Mouse (Mus musculus) urinary bladder, postnatal 25 days (tissue): ENCODE measurements around the gene Cntrl.

Source experiments
- DNase-seq: peaks from one replicate; pipeline ENCODE4 v3.0.0; 2022; ENCODE audit warnings: low spot score

The Cntrl gene

DNA sequence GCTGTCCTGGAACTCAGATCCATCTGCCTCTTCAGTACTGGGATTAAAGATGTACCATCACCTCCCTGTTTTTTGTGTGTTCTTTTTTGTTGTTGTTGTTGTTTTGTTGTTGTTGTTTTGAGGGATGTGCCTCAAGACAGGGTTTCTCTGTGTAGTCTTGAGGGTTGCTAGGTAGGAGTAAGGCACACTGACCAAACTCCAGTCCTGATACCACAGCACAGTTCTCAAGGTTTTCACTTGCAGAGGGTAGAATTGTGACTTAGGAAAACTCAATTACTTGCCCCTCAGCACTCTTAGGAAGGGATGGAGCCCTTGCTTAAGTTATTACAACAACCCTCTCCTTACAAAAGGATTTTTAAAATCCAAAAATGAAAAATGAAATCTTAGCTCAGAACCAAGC is 22.2 kb downstream of the Cntrl start:
- DNase-seq = no peak

DNA sequence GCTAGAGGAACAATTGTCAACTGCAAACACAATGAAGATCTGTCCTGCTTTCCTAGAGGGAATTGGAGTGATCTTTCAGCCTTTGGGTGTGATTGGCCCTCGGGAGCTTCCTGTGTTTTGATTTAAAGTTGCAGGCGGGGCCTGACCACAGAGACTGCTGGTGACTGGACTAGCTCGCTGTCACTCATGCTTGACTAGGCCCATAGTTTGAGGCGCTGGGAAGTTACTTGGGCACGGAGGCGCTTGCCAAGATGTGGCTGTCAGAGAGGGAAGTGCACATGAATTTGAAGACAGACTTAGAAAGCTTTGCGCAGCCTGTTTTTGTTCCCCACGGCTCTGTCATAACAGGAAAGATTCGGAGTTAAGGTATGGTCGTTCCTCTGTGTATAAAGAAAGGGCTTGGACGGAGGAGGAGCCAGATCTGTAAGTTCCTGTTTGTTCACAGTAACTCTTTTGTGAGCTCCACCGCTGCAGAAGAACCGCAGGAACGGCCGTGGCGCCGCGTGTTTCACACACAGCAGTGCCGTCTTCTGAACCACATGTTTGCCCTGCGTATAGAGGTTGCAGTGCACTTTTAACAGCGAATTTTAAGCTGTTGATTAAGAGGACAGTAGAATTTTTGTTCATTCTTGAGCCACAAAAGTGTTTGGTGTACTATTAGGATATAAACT is 22.8 kb downstream of the Cntrl start:
- peak; percentile 90 for DNase-seq

DNA sequence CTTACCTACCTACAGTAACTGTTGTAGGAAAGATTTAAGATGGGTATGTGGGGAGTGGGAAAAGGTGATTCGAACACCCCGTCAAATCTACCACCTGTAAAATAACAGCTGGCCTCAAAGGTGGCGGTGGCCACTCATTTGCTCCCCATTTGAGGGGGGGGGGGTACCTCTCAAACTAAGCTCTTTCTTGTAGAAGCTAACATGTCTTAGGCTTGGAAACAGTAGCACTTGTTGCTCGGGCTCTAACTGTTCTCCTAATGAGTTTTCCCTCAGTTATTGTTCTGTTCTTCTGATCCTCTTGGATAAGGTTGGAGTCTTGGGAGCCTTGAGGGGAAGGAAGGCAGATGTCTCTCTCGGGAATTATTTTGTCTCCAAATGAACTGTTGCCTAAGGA is 23.4 kb downstream of the Cntrl start:
- DNase-seq = no peak

DNA sequence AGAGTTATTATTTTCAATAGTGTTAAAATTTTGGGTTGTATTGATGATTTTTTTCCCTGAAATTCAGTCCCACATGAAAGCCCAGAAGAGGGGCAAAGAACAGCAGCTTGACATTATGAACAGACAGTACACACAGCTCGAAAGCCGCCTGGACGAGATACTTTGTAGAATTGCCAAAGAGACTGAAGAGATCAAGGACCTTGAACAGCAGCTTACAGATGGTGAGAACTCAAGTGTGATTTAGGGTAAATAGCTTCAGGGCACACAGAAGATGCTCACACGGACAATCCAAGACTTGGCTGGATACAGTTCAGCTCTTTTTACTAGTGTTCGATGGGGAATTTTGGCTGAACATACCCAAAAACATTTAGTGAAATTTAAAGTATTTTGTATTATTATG is 24.6 kb downstream of the Cntrl start:
- no peak for DNase-seq

DNA sequence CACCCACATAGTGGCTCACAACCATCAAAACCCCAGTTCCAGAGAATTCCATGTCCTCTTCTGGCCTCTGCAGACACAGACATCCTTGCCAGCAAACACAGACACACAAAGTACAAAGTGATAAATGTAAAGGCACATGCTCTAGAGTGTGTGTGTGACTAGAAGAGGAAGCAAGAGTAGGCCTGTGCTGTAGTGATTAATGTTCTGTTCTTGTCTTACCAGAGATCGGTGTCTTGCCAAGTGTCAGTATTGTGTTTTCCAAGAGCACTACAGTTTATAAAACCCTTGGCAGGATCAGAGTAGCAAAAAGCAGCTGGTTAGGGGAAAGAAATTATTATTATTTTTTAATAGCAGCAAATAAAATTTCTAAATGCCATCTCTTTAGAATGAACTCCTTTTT is 29.3 kb downstream of the Cntrl start:
- DNase-seq = no peak

DNA sequence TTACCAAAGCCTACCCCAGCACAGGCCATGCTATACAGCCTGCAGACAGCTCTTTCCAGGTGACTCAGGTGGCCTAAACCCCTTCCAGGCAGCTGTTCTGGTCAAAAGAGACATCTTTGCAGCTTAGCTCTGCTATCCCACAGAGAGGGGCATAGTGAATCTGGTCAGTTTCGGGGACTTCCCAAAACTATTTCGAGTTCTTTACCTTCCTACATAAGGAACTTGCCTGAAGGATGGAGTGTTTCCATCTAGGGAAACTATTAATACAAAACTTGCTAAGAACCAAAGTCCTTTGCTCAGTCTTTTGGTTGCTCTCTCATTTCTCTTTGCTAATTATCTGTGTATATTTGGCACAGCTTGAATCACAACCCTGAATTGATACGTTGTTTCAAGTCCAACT is 32.4 kb downstream of the Cntrl start:
- no peak for DNase-seq

DNA sequence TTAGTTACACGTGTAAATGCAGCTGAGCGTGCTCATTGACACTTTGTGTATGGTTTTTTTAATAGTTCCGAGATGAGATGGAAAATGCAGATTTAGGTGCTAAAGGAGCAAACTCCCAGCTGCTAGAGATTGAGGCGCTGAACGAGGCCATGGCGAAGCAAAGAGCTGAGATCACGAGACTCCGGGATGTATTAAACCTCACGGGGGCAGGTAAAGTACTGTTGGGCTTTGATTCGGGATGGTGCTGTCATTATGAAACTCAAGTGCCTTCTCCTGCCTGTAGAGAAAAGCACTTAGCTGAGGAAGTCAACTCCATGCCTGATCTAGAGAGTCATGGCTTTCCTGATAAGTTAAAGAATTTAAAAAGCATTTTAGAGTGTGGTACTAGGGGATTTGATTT is 39.5 kb downstream of the Cntrl start:
- DNase-seq = no peak

DNA sequence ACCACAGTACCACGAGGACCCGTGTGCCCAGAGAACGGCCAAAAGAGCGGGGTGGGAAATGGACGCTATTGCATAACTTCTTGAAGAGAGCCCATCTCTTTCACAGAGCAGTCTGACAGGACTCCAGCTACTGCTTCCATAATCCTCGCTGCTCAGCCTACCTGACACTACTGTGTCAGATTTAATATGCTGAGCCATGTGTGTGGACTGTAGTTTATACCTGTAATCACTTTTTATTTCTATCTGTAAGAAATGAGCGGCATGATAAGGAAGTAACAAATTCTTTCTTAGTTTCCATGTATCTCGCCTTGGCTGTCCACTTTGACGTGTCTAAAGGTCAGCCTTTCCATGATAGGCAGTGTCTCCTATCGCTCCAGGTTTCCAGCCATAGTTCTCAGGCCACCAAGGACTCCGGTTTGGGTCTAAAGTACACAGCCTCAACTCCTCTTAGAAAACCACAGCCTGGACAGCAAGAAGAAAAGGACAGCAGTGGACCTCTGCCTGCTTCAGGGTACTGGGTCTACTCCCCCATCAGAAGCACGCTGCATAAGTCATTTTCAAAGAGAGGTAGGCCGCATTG is 42.1 kb downstream of the Cntrl start:
- no peak for DNase-seq

DNA sequence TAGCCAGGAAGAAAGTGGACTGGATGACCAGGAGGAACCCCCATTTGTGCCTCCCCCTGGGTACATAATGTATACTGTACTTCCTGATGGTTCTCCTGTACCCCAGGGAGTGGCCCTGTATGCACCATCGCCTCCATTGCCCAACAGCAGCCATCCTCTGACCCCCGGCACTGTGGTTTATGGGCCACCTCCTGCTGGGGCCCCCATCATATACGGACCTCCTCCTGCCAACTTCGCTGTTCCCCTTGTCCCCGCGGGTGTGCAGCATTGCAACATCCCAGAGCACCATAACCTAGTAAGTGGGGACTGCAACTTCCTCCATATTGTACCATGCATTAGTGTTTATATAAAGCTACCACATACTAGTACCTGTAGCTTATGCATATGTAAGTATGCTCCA is 43.9 kb downstream of the Cntrl start:
- DNase-seq = no peak

DNA sequence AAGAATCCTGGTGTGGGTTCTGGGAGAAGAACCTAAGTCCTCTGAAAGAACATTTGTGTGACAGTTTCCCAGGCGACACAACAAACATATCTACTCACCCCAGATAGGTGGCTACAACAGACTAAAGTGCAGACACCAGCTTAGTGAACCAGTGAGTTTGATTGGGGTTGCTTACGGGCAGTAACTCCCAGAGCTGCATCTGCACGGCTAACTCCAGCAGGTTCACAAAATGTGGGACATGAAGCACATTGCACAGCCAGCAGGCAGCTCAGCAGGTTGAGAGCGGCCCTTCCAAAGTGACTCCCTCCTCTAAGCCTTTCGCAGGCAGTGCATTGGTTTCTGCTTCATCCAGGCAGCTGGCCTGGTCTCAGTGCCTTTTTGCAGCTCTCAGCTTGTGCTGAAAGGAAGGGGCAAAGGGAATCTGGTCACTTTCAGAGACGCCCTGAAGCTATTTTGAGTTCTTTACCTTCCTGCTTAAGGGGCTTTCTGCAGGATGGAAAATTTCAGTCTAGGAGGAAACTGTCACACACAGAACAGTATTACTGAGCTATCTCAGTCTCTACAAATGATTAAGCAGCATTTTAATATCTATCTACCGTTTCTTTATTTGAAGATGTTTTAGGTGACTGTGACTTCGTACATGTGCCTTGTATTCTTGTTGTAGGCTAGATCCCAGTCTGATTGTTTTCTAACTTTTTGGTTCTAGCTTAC is 44.7 kb downstream of the Cntrl start:
- no peak for DNase-seq

DNA sequence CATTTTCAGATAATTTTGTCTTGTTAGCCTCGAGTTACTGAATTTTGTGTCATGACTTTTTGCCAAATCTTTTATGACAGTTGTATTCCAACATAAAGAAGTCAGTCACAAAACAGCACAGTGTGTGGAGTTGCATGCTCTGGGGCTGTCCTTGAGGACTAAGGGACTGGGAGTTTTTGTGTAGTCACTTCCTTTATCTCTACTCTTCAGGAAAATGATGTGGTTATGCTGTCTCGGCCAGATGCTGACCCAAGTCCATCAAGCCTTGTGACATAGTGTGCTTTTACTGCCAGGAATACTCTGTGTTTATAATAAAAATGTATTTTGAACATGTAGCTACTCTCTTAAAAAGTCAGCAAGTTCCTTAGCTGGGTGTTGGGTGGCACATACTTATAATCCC is 47.7 kb downstream of the Cntrl start:
- no peak for DNase-seq

DNA sequence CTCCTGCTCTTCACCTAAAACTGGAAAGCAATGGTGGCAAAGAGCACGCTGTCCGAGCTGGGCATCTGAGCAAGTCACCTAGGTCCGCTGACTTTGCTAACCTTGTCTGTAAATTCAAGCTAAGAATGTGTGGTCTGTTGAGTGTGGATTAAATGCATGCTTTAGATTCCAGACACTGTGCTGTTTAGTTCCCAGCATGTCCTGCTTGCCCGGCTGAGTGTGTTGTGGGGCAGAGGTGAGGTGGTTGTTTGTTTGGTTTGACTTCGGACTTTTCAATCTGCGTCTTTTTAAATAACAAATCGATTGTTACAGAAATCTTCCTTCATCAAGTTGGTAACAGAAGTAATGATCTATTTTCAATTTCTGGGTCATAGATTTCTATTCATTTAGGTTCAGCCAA is 48.5 kb downstream of the Cntrl start:
- no peak for DNase-seq

DNA sequence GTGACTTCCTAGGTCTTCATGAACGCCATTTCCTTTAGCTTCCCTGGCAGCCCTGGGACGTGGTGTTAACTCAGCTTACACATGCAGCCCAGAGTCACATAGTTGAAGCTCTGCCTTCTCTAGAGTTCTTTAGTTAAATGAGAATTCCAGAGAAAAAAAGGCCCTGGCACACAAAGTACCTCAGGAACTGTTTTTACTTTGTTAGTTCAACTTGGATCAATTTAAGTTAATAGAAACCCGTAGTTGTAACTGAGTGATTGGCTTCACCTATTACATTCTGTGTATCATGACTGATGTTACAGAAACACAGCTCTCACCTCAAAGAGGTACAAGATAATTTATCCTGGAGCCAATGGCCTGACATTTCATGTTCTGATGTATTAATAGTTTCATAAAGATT is 49.1 kb downstream of the Cntrl start:
- no peak for DNase-seq

DNA sequence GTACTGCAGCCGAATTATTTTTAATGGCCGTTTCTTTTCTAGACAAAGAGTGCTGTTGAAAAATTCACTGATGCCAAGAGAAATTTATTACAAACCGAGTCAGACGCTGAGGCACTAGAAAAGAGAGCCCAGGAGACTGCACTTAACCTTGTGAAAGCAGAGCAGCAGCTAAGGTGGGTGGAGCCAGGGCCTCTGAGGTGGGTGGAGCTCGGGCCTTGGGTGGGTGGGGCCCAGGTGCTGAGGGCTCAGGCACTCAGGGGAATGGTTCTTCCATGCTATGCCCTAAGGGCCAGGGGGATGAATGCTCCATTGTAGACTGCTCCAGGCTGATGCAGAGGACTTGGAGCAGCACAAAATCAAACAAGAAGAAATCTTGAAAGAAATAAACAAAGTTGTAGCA is 50.9 kb downstream of the Cntrl start:
- no peak for DNase-seq

DNA sequence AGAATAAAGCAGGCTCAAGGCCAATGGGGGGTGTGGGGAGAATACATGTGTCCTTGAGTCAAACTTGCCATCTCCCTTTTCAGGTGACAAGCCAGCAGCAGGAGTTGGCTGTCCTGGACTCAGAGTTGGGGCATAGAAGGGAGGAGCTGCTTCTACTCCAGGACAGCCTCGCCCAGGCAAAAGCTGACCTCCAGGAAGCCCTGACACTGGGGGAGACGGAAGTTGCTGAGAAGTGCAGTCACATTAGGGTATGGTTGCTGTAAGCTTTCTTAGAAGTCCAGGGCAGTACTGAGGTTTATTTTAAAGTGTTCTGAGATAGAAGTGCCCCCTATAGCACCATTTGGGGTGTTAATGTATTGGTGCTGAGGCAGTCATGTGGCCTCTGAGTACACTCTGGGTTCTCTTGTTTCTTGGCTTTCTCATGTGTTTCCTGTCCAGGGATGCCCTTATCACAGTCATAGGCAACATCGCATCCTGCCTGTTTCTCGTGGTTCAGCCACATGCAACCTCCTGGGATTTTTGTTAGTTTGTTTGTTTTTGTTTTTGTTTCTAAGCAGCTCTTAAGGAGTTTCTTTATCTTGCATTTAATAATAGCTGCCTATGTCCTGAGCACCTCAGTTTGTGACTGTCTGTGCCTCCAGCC is 52.7 kb downstream of the Cntrl start:
- DNase-seq = no peak

DNA sequence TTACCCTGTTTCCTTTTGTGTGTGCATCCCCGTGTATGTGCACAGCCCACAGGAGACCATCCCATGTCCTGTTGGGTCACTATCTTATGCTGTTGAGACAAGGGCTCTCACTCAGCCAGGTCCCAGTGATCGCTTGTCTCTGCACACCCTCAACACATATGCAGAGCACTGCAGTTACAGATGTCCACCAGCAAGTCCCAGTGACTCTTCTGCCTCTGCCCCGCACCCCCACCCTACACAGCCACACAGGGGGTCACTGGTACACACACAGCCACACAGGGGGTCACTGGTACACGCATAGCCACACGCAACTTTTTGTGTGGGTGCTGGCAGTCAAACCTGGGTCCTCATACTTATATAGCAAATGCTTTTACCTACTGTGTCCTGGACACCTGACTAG is 54.1 kb downstream of the Cntrl start:
- DNase-seq = no peak

DNA sequence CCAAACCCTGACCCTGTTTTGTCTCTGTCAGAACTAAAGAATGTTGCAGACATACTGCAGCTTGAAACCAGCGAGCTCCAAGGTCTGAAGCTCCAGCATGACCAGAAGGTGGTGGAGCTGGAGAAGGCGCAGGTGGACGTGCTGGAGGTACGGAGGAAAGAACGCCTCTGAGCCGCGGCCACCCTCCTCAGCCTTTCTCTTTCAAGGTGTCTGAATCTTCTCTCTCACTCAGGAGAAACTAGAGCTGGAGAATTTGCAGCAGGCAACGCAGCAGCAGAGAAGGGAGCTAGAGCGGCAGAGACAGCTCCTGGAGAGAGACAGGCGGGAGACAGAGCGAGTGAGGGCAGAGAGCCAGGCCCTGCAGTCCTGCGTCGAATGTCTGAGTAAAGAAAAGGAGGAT is 56.1 kb downstream of the Cntrl start:
- no peak for DNase-seq

DNA sequence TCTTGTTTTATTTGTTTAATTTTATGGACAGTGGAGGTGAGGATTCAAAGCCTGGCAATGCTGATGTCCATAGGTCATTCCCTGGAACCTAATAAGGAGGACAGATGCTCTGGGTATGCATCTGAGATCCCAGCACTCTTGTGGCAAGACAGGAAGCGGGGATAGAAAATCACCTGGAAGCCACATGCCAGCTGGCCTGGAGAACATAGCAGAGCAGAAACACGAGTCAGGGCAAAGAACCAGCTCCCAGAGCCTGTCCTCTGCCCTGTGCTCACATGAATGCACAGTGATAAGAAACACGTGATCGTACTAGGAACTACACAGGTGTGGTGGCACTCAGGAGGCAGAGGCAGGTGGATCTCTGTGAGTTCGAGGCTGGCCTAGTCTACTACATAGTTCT is 57.5 kb downstream of the Cntrl start:
- DNase-seq = no peak

DNA sequence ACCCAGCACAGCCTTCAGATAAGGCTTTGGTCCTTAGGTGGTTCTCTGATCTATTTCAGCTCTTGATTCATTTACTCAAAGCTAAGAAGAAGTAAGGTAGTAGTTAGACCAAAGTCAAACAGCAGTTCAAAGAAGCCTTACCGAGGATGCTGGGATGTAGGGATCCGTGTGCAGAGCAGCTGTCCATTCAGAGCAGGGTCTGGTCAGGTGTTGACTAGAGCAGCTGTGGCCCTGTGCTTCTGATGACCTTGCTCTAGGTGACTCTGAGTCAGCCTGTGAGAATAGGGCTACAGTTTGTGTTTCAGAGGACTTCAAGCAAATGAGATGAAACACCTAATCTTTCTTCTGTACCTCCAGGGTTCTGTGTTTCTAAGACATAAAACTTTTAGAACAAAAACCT is 60.2 kb downstream of the Cntrl start:
- no peak for DNase-seq

DNA sequence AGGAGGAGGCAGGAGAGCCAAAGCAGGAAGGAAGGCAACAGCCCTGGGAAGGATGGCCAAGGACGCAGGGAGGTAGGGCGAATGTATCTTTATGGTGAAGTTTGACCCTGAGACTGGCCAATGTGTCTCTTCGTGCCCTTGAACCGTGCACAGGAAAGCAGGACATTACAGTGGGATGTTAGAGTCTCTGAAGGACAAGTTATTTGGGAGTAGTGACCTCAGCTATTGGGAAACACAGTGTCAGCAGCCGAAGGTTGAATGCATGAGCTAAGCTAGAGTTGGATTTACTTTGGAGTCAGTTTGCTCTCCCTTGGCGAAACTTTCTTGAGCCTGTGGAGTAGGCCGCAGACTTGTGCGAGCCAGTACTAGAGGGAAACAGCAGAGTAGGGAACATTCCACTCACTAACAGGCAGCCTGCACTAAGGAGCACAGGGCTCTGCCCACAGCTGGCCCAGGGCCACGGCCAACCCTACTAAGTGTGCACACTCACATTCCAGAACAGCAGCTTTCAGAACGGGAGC is 62.1 kb downstream of the Cntrl start:
- DNase-seq = no peak

DNA sequence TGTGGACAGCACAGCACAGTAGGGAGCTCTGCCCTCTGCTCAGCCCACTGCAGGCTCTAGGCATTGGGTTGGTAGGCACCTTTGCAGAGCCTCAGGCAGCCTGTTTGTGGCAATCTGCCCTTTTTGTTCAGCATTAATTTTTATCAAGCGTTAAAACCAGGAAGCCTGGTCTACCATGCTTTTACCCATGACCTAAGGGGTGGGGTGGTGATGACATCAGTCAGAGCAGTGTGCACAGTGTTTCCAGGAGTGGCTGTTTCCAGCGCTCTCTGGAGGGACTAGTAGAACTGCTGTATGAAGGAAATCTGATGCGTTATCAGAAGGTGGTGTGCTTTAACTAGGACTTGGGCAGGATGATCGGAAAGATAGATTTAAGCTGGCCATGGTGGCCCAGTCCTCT is 63.0 kb downstream of the Cntrl start:
- DNase-seq = no peak

DNA sequence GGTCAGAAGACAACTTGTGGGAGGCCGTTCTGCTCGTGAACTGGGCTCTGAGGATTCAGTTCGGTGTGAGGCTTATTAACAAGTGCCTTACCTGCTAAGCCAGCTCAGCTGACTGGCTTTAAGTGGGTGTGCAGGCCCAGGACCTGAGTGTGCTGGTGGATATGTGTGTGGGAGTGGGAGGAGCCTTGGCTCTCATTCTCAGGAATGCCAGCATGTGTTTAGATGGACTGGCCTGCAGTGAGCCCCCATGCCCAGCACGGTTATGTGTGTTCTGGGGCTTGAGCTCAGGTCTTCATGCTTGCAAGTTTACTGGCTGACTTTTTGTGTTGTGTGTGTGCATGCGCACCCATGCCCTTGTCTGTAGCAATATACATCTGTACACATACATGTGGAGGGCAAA is 64.4 kb downstream of the Cntrl start:
- DNase-seq = no peak

DNA sequence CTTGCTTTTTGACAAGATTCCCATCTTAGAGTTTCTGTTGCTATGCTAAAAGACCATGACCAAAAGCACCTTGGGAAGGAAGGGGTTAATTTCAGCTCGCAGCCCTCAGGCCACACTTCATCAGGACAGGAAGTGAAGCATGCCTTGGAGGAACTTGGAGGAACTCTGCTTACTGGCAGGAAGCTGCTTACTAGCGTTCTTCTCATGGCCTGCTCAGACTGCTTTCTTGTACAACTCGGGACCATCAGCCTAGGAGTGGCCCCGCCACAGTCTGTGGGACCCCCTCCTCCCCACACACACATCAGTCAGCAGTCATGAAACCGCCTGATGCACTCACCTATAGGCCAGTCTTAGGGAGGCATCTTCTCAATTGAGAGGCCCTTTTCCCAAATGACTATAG is 64.8 kb downstream of the Cntrl start:
- DNase-seq = no peak
